Mouse (Mus musculus) neutrophil, adult 65 days (primary cell): Measurements from ENCODE around the gene Olfr1496. TPM values are rescaled to one million over a fixed set of nuclear protein-coding genes. Genes with fewer than 3 reads are reported as not detected.

ENCODE experiments used
- total RNA-seq: library from RNA; stranded (reverse); gene quantifications from 2 replicates; pipeline ENCODE4 v1.2.4, GENCODE M21; 2023

Gene Olfr1496
- total RNA-seq: not detected in 2 replicates

DNA sequence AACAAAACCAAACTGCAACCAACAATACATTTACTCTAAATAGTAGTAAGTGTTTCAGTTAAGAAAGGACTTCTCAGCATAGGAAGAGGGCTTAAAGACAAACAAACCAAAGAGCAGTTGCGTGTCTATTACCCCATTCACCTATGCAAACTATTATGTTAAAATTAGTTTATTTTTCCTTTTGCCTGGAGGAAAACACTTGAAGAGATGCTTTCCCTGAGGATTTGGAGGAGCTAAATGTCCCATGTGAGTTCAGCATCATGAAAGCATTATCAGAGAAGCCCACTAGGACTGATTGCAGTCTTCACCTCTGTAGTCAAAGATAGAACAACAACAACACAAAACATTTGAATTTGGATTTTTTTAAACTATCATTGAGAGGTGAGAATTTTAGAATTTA, at the start of gene Olfr1496:
Gene Olfr1496 (plus strand): TSS at position 301 of the 400 bp plus-strand sequence.

DNA sequence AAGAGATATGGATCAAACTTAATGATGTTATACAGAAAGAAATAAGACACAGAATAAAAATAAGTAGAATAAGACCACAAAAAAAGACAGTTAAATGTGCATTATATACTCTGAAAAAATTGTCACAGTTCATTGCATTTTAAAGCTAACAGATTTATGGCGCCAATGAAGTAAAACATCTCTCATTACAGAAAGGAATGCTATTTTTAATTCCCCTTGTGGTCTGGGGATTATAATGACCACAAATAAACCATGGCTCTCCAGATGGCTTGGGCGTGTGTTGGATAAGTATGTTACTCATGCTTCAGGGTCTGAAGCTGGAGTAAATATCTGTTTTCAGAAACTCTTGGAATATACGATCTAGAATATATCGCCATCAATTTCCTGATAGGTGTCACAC, 38.2 kb upstream of the Olfr1496 start, which contains the start of gene Olfr1494:
Gene Olfr1494 (plus strand): TSS at position 301 of the 400 bp plus-strand sequence.

DNA sequence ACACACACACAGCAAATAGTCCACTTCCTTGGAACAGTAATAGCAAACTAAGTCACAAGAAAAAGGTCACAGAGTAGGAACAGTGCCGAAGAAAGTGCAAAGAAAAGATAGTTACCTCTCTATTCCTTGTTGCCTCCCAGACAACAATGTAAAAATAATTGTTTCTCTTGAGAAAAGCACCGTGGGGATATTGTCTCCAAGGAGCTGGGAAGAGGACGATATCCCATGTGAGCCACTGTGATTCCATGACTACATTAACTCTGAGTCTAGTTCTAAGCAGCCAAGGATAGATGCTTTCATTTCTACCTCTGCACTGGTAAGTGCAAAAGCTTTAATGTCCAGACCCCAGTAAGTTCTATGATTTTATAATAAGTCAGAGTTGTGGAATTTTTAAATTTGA, 13.4 kb upstream of the Olfr1496 start, which contains the start of gene Olfr1495:
Gene Olfr1495 (plus strand): TSS at position 301 of the 400 bp plus-strand sequence.

DNA sequence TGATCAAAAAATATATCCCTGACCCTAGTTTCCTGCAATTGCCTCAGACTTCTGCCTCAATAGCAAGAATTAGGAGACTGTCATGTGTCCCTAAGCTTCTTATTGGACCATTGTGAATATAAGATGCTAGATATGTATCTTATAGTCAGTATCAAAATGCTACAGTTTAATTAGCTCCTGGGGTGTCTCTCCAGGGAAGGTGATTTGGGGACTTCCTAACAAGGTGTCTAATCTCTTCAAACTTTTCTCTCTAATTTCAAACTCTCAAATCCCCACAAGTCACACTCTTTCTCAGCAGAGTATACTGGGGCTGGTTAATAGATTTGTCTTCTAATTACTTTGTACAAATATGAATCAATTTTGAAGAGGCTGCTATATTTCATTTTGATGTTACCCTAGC, 20.4 kb downstream of the Olfr1496 start, which contains the start of gene Olfr1497:
Gene Olfr1497 (minus strand): TSS at position 101 of the 400 bp plus-strand sequence.

DNA sequence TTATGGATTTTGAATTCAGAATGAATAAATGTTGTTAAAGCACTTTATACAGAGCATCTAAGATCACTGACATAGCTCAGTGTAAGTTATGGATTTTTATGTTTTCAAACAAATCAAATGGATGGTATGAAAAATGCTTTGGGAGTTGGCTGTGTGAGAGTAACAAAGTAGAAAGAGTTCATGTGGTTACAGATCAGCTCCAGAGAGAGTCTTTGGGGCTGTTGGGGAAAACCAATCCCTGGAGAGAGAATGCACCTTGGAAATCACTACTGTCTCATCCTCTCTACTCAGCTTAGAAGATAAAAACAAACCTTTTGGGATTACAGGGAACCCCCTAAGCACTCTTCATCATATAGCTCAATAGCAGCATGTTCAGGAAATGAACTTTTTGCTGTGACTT, 41.7 kb downstream of the Olfr1496 start, which contains the start of gene Olfr1499:
Gene Olfr1499 (minus strand): TSS at position 101 of the 400 bp plus-strand sequence.

DNA sequence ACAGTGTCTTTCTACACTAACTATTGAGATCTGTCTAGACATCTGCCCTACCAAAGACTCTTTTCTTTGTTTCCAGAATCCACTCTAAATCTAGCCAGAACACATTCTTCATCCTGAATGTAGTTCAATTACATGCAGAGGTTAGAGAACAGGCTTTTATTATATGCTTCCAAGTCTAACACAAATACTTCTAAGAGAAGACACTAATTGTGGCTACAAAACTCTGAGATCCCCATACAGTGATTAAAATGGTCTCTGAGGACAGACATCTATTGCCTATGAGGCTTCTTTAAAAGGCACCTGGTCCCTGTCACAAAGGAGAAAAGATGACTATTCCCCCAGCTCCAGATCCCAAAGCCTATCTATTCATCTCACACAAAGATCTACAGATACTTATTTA, 52.7 kb downstream of the Olfr1496 start, which contains the start of gene Olfr1500:
Gene Olfr1500 (minus strand): TSS at position 101 of the 400 bp plus-strand sequence.

Other genes starting within 250 kb of the Olfr1496 start
- not detected in 2 replicates for gene Olfr1480, start 250.0 kb upstream of the Olfr1496 start, total RNA-seq
- gene Olfr1484, start 194.4 kb upstream of the Olfr1496 start, total RNA-seq: not detected in 2 replicates
- gene Olfr1487, start 160.5 kb upstream of the Olfr1496 start, total RNA-seq: not detected in 2 replicates
- not detected in 2 replicates for gene Olfr1489, start 146.3 kb upstream of the Olfr1496 start, total RNA-seq
- not detected in 2 replicates for gene Olfr1490, start 126.8 kb upstream of the Olfr1496 start, total RNA-seq
- not detected in 2 replicates for gene Olfr1491, start 80.6 kb upstream of the Olfr1496 start, total RNA-seq
- not detected in 2 replicates for gene Olfr1493-ps1, start 54.6 kb upstream of the Olfr1496 start, total RNA-seq
- not detected in 2 replicates for gene Olfr1494, start 38.1 kb upstream of the Olfr1496 start, total RNA-seq
- not detected in 2 replicates for gene Olfr1495, start 13.3 kb upstream of the Olfr1496 start, total RNA-seq
- not detected in 2 replicates for gene Olfr1497, start 20.3 kb downstream of the Olfr1496 start, total RNA-seq
- not detected in 2 replicates for gene Olfr1499, start 41.6 kb downstream of the Olfr1496 start, total RNA-seq
- gene Olfr1500, start 52.6 kb downstream of the Olfr1496 start, total RNA-seq: not detected in 2 replicates
- gene Olfr1501, start 72.8 kb downstream of the Olfr1496 start, total RNA-seq: not detected in 2 replicates
- gene Olfr1502, start 83.9 kb downstream of the Olfr1496 start, total RNA-seq: not detected in 2 replicates
- gene Olfr1504, start 120.0 kb downstream of the Olfr1496 start, total RNA-seq: not detected in 2 replicates
- gene Olfr1505, start 135.7 kb downstream of the Olfr1496 start, total RNA-seq: not detected in 2 replicates